Mouse (Mus musculus) kidney, adult 2 months (tissue): Measurements from ENCODE around the gene Cdc16.

Source experiments
- CTCF ChIP-seq: fragments of 200-500 bp; conservative IDR thresholded peaks from 2 replicates; pipeline ENCODE4 v1.5.1; 2011; ENCODE audit warnings: low read depth, mild to moderate bottlenecking, control low read depth, low read length, moderate library complexity, mixed read lengths; ENCODE audit not compliant: insufficient read depth, insufficient read length
- POLR2A ChIP-seq: fragments of 200-500 bp; IDR thresholded peaks from one replicate; pipeline ENCODE4 v1.6.1; 2011; ENCODE audit warnings: low read depth, low read length, control low read depth

DNA sequence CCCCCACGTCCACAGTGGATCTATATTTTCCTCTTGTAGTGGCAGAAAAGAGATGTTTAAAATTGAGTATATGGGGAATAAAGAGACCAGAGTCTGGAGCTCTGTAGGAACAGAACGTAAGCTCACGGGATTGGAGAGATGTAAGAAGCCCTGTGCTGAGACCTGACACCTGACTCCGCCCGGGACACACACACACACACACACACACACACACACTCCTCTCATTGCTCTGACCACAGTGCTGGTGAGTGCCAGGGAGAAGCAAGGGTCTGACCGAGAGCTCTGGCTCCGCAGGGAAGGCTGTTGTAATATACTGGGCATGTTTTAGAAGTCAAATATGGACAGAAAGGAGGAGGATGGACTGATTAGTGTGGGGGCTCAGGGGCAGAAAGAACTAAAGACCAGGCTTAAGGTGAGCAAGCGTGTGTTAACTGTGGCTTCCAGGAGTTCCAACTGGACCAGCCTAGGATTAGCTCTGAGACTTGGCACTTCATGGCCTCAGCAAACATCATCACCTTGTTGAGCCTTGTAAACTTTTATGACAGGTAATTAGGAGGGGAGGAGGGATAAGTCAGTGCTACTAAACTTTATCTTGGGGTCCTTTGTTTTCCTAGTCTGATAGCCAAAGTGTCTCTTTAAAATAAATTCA lies 35.7 kb downstream of the Cdc16 start:
- TF ChIP-seq CTCF (no peak), POLR2A (no peak)
